Mouse (Mus musculus) MN1 (cell line): ENCODE results near the gene Vmn1r157.
"Not testable (repeated sequence)": the region's sequence is repeated elsewhere in the genome, so short reads cannot be mapped to it uniquely, and the experiment has no call there.

Experiments
- DNase-seq: peaks from one replicate; pipeline ENCODE4 v3.0.0-alpha.2; 2016; ENCODE audit warnings: low spot score

Vmn1r157 gene

DNA sequence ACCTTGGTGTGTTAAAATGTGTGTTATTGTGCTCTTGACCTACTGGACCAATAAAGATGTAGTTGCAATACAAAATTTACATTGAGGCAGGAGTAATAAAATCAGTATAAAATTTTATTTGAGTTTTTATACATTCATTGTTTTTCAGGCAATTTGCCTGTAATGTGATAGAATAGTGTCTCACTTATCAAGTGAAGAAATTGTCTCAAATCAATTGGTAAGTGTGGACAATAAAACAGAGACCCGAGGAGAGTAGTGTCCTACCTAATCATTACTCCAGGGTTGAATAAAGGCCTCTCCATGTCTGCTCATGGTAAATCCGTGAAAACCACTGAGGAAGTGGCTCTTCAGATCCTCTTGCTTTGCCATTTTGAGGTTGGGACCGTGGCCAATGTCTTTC is at the start of gene Vmn1r157:
TSS of gene Vmn1r157 (plus strand) at position 301 of the 400 bp plus-strand sequence.
- not testable (repeated sequence) for DNase-seq

GRCm38 (mm10) chr7:22719610-22720009 is 41.9 kb upstream of the Vmn1r157 start, which contains the start of gene Gm4567:
TSS of gene Gm4567 (minus strand) at chr7:22719710.
- DNase-seq, result not testable (repeated sequence)

DNA sequence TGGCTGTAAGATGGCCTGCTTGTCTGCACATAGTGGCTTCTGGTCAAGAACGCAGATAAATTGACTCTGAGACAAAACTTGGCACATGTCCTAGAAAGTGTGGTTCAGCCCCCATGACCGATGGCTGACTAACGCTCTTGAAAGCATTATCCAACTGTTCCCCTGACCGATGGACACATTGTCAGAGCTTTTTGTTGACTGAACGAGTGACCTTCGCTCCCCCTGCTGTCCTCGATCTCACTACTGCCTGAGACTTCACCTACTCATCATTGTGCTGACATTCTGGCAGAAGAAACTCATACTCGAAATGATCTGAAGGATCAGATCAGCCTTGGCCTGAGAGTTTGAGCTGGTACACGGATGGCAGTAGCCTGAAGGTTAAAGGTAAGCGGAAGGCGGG is 14.5 kb downstream of the Vmn1r157 start:
- DNase-seq, result not testable (repeated sequence)

DNA sequence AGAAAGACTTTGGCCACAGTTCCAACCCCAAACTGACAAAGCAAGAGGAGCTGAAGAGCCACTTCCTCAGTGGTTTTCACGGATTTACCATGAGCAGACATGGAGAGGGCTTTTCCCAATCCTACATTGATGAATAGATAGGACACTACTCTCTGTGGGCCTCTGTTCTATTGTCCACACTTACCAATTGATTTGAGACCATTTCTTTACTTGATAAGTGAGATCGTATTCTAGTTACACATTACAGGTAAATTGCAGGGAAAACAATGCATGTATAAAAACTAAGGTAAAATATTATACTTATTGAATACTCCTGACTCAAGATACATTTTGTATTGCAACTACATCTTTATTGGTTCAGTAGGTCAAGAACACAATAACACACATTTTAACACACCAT is 29.2 kb downstream of the Vmn1r157 start, which contains the start of gene Vmn1r158:
TSS of gene Vmn1r158 (minus strand) at position 101 of the 400 bp plus-strand sequence.
- DNase-seq, result not testable (repeated sequence)
